Mouse (Mus musculus) liver, embryonic 18 days (tissue): ENCODE data around the gene Scgb1b19. TPM values are rescaled to one million over a fixed set of nuclear protein-coding genes. Genes with fewer than 3 reads are reported as not detected.

ENCODE experiments used
- polyA plus RNA-seq: library from polyadenylated mRNA; depleted of rRNA; stranded (reverse); fragments of >200 nt; gene quantifications from 2 replicates; pipeline ENCODE4 v1.2.3, GENCODE M21; 2012; rRNA removed

The Scgb1b19 gene
- not detected in 2 replicates for polyA plus RNA-seq

DNA sequence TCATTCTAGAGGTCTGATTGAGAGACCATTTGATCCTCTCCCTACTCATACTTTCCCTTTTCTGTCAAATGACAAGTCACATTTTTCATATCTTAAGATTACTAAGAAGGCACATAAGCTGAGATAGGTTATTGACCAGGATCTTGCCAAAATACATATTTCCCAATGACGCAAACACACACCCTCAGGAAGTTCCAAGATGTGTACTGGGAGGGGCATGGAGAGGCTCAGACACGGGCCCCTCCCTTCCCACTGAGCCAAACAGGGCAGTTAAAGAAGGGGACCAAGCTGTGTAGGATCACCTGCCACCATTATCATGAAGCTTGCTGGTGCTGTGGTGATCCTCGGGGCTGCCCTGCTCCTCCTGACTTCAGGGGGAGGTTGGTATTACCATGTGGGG lies at the start of gene Scgb1b19:
TSS of gene Scgb1b19 (plus strand) at position 301 of the 400 bp plus-strand sequence.

DNA sequence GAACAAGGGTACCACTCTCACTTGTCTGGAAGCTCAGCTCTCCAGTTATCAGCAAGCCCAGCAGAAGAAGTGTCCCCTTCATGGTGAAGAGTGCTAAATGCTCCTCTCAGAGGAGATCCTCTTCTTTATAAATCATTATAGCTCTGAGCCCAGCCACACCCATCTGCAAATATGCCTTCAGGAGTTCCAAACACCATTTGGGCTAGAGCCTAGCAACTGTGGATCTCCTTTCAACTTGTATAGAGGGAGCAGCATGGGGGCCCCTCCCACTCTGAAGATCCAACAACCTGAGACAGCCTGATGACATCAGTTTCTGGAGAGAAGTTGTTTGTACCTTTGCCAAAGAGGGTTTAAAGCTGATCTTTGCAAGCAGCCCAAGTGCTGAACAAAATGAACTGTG lies 6.9 kb upstream of the Scgb1b19 start, which contains the start of gene Scgb2b19:
TSS of gene Scgb2b19 (minus strand) at position 101 of the 400 bp plus-strand sequence.

Other genes with a start within 250 kb of the Scgb1b19 start
- gene Scgb2b17, start 230.7 kb upstream of the Scgb1b19 start, polyA plus RNA-seq = not detected in 2 replicates
- gene Scgb1b17, start 223.8 kb upstream of the Scgb1b19 start, polyA plus RNA-seq = not detected in 2 replicates
- not detected in 2 replicates for gene Scgb2b18, start 113.4 kb upstream of the Scgb1b19 start, polyA plus RNA-seq
- not detected in 2 replicates for gene Scgb1b18, start 101.7 kb upstream of the Scgb1b19 start, polyA plus RNA-seq
- gene Scgb2b19, start 7.0 kb upstream of the Scgb1b19 start, polyA plus RNA-seq = not detected in 2 replicates
- gene Scgb2b20, start 79.0 kb downstream of the Scgb1b19 start, polyA plus RNA-seq = not detected in 2 replicates
- not detected in 2 replicates for gene Scgb1b20, start 85.9 kb downstream of the Scgb1b19 start, polyA plus RNA-seq
- gene Scgb2b21, start 233.2 kb downstream of the Scgb1b19 start, polyA plus RNA-seq = not detected in 2 replicates